Mouse (Mus musculus) intestine, embryonic 16.5 days (tissue): ENCODE measurements around the gene Xrn2. TPM values are rescaled to one million over a fixed set of nuclear protein-coding genes. Genes with fewer than 3 reads are reported as not detected.
"Not testable (repeated sequence)": the region's sequence is repeated elsewhere in the genome, so short reads cannot be mapped to it uniquely, and the experiment has no call there.

ENCODE experiments used
- ATAC-seq: fragments of 200-750 bp; cut with Nextera tagmentation; 2 replicates; pipeline ENCODE4 v1.8.0; 2017; ENCODE audit warnings: moderate TSS enrichment, moderate library complexity
- H3K27ac ChIP-seq: fragments of 300-500 bp; sonication (generic); 2 replicates; pipeline ENCODE4 v1.5.1; 2014; ENCODE audit warnings: mild to moderate bottlenecking, low read length
- H3K27me3 ChIP-seq: fragments of 300-500 bp; sonication (generic); replicated peaks from 2 replicates; pipeline ENCODE4 v1.6.1; 2014; ENCODE audit warnings: low read length, control low read depth, mixed read lengths; ENCODE audit not compliant: control insufficient read depth, insufficient read depth
- H3K36me3 ChIP-seq: fragments of 300-500 bp; sonication (generic); 2 replicates; pipeline ENCODE4 v1.6.1; 2014; ENCODE audit warnings: low read length, control low read depth; ENCODE audit not compliant: control insufficient read depth, insufficient read depth
- H3K4me1 ChIP-seq: fragments of 300-500 bp; sonication (generic); 2 replicates; pipeline ENCODE4 v1.6.1; 2014; ENCODE audit warnings: low read length, control low read depth, mixed read lengths; ENCODE audit not compliant: control insufficient read depth, insufficient read depth
- H3K4me2 ChIP-seq: fragments of 300-500 bp; sonication (generic); 2 replicates; pipeline ENCODE4 v1.6.1; 2014; ENCODE audit warnings: low read depth, low read length, control low read depth
- H3K4me3 ChIP-seq: fragments of 300-500 bp; sonication (generic); 2 replicates; pipeline ENCODE4 v1.5.1; 2014; ENCODE audit warnings: mild to moderate bottlenecking, low read length
- H3K9ac ChIP-seq: fragments of 300-500 bp; sonication (generic); 2 replicates; pipeline ENCODE4 v1.6.1; 2014; ENCODE audit warnings: low read depth, low read length
- H3K9me3 ChIP-seq: fragments of 300-500 bp; sonication (generic); 2 replicates; pipeline ENCODE4 v1.6.1; 2016; ENCODE audit warnings: low read length, control low read depth; ENCODE audit not compliant: control insufficient read depth
- WGBS: fragments of 180-500 bp; shearing (Covaris S2); extraction: QIAGEN DNeasy Blood & Tissue Kit; methylation state at CpG from one replicate; pipeline ENCODE4 v1.1.7; 2014; 5-methylcytosine and 5-hydroxymethylcytosine counted together
- polyA plus RNA-seq: library from polyadenylated mRNA; unstranded; fragments of >200 nt; fragmentation: Nextera tagmentation; extraction: Ambion mirVana; gene quantifications from 2 replicates; pipeline ENCODE4 v1.2.1, GENCODE M21; 2015

Xrn2 gene
- polyA plus RNA-seq, 1 experiment from 2014 or later = 68.3 TPM

DNA sequence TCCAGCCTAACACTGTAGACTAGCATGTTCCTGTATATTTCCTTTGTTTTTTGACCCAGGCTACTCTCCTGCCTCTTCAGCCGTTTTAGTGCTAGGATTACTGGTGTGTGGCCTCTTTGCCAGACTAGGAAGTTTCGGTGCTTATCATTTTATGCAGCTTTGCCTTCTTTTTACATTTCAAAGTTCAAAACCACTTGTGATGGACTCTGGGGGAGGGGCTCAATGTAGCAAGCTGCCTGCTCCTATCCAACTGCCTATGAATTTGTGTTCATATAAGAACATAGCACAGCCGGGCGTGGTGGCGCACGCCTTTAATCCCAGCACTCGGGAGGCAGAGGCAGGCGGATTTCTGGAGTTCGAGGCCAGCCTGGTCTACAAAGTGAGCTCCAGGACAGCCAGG, 1.8 kb upstream of the Xrn2 start:
- no peaks in the 10 kb centered on the region for H3K9me3 ChIP-seq
- H3K27me3 ChIP-seq = no peaks in the 10 kb centered on the region
- no peak overlapping the region for H3K27ac ChIP-seq
- 92% methylated on average over 9 of the region's 9 CpGs for WGBS
- H3K9ac ChIP-seq = no peak overlapping the region
- 0 out of 2 replicates have a peak, but pooled peaks cover 8% of the 10 kb centered on the region for H3K4me1 ChIP-seq
- no peak overlapping the region for H3K4me2 ChIP-seq
- no peaks in the 10 kb centered on the region for H3K36me3 ChIP-seq
- no peak overlapping the region for H3K4me3 ChIP-seq
- ATAC-seq = no peak

DNA sequence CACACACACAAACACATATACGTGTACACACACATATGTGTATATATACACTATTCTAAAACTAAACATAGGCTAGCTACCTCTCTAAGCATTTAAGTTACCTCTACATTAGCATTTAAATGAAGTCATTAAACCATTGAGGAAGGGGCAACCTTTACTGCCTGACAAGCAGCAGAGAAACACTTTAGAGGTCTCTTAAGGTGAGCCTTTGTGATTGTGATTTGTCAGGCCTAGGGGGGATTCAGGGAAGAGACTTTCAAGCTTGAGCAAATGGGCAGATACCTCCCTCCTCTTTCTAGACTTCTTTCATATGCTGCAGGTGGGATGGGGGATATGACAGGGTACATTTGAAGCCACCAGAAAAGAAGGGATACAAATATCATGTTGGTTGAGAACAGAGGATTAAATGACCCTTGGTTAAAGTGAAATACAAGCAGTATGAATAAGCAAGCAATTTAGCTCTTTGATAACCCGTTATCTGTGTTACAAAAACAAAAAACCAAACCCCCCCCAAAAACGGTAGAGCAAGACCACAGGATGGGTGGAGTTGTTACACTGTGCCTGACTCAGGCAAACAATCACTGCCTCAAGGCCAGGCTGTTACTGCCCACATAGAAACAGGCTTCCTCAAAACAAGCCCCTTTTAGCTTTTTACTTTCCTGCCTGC, 1.2 kb upstream of the Xrn2 start:
- ATAC-seq = no peak
- 0 out of 2 replicates have a peak, but pooled peaks cover 8% of the 10 kb centered on the region for H3K4me1 ChIP-seq
- H3K9me3 ChIP-seq = no peaks in the 10 kb centered on the region
- peak overlapping the region; percentile 79 for H3K4me3 ChIP-seq
- peak overlapping the region; percentile 98 for H3K27ac ChIP-seq
- H3K4me2 ChIP-seq = peak overlapping the region; percentile 63
- no peaks in the 10 kb centered on the region for H3K27me3 ChIP-seq
- 65% methylated on average over 3 of the region's 3 CpGs for WGBS
- H3K36me3 ChIP-seq = 0 out of 2 replicates have a peak, but pooled peaks cover 2% of the 10 kb centered on the region
- peak overlapping the region; percentile 65 for H3K9ac ChIP-seq

DNA sequence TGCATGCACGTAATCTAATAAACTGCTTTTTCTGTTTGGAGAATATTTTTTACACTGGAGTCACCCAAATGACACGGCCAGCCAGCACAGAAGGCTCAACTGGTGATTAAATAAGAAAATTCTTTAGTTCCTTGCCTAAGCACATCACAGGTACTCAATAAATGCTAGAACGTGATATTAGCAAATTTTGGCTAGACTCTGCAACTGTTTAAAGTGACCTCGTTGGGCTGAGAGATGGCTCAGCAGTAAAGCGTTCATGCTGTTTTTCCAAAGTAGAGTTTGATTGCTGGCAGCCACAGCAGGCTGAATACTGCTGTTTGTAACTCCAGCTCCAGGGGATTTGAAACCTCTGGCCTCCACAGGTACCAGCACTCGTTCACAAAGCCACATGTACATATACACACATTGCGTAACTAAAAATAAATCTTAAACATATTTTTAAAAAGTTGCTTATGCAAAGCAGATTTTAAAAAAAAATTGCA, 614 bp upstream of the Xrn2 start:
- Histone ChIP-seq H3K4me3 (peak overlapping the region; percentile 79), H3K4me2 (peak overlapping the region; percentile 63), H3K27me3 (no peaks in the 10 kb centered on the region), H3K4me1 (0 out of 2 replicates have a peak, but pooled peaks cover 8% of the 10 kb centered on the region), H3K27ac (peak overlapping the region; percentile 98), H3K36me3 (0 out of 2 replicates have a peak, but pooled peaks cover 2% of the 10 kb centered on the region), H3K9ac (peak overlapping the region; percentile 65), H3K9me3 (no peaks in the 10 kb centered on the region)
- WGBS = 31% methylated on average over 7 of the region's 7 CpGs
- peak; percentile 16; the same call in 1 of the 2 replicates for ATAC-seq

DNA sequence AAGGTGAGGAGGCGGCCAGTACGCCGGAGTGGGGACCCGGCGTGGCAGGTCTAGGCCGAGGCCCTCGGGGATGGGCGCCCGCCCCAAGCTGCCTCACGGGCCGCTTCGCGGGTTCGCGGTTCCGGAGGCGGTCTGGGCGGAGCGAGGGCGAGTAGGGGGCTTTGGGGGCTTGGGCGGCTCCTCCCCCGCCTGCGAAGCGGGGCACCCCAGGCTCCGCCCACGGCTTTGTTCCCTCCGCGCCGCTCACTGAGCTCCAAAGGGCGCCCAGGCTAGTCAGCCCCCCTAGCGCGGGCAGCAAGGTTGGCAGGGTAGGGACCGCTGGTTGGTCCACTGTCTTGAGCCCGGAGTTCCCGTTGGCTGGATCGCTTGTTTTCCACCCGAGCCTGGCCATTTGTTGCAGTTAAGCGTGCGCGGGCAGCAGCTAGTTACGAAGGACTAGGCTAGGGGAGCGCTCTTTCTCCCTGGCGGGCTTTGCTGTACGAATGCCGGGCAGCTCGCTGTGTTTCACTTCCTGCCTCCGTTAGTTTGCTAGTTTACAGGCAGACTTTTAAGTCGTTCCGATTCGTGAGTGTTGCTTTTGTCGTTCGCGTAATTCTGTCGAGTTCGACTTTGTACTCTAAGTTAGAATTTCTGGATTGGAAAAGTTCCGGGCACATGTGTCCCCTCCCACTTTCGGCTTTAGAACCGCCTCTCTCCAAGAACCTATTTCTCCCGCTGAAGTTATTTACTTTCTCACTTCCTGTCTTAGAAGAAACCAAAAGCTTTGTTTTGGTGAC, 586 bp downstream of the Xrn2 start:
- H3K4me1 ChIP-seq = 0 out of 2 replicates have a peak, but pooled peaks cover 8% of the 10 kb centered on the region
- H3K36me3 ChIP-seq = 0 out of 2 replicates have a peak, but pooled peaks cover 2% of the 10 kb centered on the region
- H3K9me3 ChIP-seq = no peaks in the 10 kb centered on the region
- H3K4me3 ChIP-seq = peak overlapping the region; percentile 79
- peak overlapping the region; percentile 98 for H3K27ac ChIP-seq
- peak overlapping the region; percentile 87 for H3K9ac ChIP-seq
- H3K27me3 ChIP-seq = no peaks in the 10 kb centered on the region
- peak; percentile 89 for ATAC-seq
- under 1% methylated on average over 58 of the region's 59 CpGs for WGBS
- peak overlapping the region; percentile 65 for H3K4me2 ChIP-seq

DNA sequence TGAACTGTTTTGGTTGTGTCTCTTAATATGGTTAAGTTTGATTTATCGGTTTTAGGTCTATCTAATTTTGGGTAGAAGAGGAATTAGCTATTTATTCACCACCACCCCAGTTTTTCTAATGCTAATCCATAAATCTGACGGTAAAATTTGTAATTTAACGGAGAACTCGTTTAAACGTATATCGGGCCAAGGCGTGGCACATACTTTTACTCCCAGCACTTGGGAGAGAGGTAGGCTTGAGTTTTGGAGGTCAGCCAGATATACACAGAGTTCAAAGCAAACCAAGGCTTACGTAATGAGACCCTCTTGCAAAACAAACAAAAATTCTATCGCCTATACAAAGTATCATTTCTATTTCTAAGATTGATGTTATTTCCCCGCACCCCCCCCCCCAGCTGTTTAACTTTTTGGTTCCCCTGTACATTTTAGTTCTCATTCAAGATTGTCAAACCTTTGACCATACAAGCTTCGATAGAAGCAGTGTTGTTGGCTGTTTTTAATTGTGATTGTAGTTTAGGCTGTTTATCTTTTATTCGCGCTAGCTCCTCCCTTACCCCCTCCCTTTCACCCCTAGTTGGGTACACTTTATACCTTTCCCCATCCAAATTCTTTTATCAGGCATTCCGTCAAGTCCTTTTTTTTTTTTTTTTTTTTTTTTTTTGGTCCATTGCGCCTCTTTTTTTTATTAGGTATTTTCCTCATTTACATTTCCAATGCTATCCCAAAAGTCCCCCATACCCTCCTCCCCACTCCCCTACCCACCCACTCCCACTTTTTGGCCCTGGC, 1.5 kb downstream of the Xrn2 start:
- Histone ChIP-seq H3K4me3 (peak overlapping the region; percentile 79), H3K36me3 (0 out of 2 replicates have a peak, but pooled peaks cover 2% of the 10 kb centered on the region), H3K4me1 (0 out of 2 replicates have a peak, but pooled peaks cover 8% of the 10 kb centered on the region), H3K4me2 (peak overlapping the region; percentile 65), H3K27ac (peak overlapping the region; percentile 98; the same call in 1 of the 2 replicates), H3K9me3 (no peaks in the 10 kb centered on the region), H3K27me3 (no peaks in the 10 kb centered on the region), H3K9ac (peak overlapping the region; percentile 87; the same call in 1 of the 2 replicates)
- ATAC-seq = no peak
- WGBS = 21% methylated on average over 15 of the region's 15 CpGs

DNA sequence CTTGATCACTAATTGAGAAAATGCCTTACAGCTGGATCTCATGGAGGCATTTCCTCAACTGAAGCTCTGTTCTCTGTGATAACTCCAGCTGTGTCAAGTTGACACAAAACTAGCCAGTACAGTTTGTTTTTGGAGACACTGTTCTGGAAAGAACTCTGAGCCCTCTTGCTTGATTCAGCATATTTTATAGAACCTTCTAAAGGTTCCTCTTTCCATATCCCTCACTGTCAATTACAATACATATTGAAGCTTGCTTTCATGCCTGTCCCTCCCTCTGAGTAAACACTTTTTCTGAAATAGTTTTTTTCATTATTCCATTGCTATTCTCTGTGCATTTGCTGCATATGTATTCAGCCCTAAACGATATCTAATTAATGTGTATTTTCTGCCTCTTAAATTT, 9.2 kb downstream of the Xrn2 start:
- not testable (repeated sequence) for H3K27ac ChIP-seq, H3K9me3 ChIP-seq, H3K27me3 ChIP-seq, H3K4me3 ChIP-seq, H3K4me2 ChIP-seq, H3K36me3 ChIP-seq, ATAC-seq, H3K4me1 ChIP-seq, H3K9ac ChIP-seq
- WGBS = 96% methylated on average over 1 of the region's 1 CpGs

DNA sequence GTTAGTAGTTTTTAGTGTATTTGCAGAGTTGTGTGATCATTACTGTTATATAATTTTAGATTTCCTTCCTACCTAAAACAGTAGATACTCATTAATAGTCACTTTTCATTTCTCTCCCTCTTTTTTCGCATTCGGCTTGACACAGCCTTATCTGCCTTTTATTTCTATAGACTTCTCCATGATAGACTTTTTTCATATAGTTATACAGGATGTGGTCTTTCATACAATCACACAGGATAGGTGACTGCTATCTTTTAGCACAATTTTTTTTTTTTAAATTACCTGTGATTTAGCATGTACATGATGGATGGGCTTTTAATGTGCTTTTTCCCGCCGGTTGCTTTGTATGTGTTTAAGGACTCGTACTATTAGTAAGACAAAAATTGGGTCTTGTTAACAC, 10.3 kb downstream of the Xrn2 start:
- Histone ChIP-seq H3K9ac (no peak overlapping the region), H3K4me3 (no peak overlapping the region), H3K9me3 (no peaks in the 10 kb centered on the region), H3K4me2 (no peak overlapping the region), H3K4me1 (no peaks in the 10 kb centered on the region), H3K27me3 (no peaks in the 10 kb centered on the region), H3K36me3 (peaks cover 3% of the 10 kb centered on the region; the same call in 1 of the 2 replicates), H3K27ac (no peak overlapping the region)
- no peak for ATAC-seq
- WGBS = 91% methylated on average over 5 of the region's 5 CpGs

DNA sequence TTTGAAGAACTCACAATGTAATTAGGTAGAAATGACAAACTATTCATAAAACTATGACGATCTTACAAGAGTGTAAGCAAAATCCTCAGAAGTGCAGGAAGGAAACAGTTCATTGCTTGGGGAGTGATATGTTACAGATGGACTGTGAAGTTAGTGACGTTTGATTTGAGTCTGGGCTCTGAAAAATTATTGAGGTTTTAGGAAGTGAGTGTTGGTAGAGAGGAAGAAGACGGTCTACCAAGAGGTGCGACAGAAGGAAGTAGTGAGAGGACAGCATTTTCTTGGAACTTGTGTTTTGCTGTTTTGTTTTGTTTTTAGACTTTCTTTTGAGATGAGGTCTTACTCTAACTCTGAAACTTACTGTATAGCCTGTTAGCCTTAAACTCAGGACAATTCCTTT, 10.8 kb downstream of the Xrn2 start:
- WGBS = 82% methylated on average over 4 of the region's 4 CpGs
- Histone ChIP-seq H3K4me3 (no peak overlapping the region), H3K9me3 (no peaks in the 10 kb centered on the region), H3K27ac (no peak overlapping the region), H3K27me3 (no peaks in the 10 kb centered on the region), H3K9ac (no peak overlapping the region), H3K4me1 (no peaks in the 10 kb centered on the region), H3K4me2 (no peak overlapping the region), H3K36me3 (peaks cover 3% of the 10 kb centered on the region; the same call in 1 of the 2 replicates)
- ATAC-seq = no peak

DNA sequence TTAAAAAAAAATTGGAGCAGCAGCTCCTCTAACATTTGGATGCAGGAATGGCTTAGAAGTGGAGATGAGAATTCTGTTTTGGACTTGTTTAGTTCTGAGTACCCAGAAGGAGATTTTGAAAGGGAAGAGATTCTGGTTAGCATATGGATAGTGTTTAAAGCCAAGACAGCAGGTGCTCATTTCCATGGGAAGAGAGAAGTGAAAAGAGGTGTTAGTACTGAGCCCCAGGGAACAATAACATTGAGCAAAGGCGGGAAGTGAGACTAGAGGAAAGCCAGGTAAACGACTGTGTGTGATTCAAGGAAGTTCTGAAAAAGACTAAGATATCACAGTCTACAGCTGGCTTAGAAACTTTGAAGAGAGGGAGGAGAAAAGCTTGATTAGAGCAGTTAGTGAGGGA, 20.3 kb downstream of the Xrn2 start:
- ATAC-seq = no peak
- Histone ChIP-seq H3K4me2 (no peak overlapping the region), H3K27me3 (no peaks in the 10 kb centered on the region), H3K9ac (no peak overlapping the region), H3K4me3 (no peak overlapping the region), H3K4me1 (no peaks in the 10 kb centered on the region), H3K27ac (no peak overlapping the region), H3K36me3 (peaks cover 3% of the 10 kb centered on the region; the same call in 1 of the 2 replicates), H3K9me3 (no peaks in the 10 kb centered on the region)
- WGBS = 71% methylated on average over 2 of the region's 2 CpGs
